Mouse (Mus musculus): Measurements from ENCODE around the gene Ccdc6.
A peak's percentile ranks its signal among the peaks of the same experiment; 100 is the strongest.
"Not testable (repeated sequence)": the region's sequence is repeated elsewhere in the genome, so short reads cannot be mapped to it uniquely, and the experiment has no call there.

Ccdc6 gene

DNA sequence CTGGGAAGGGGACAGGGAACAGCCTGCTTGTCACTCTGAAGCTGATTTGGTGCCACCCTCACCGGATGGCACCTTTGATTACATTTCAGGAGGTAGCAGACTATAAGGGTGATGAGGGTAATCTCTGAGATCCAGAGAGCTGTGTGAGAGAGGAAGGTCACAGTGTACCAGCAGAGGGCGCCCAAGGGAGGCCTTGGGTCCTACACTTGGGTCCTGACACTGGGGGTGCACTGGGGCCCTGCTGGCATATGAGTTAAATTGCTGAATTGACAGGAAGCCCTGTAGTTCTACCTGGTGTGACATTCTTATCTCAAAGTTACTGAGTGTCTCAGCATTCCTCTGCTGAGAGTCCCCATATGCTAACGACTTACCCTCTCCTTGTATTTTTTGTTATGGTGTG lies 76.4 kb downstream of the Ccdc6 start:
- DNase-seq, result peak; percentile 71

DNA sequence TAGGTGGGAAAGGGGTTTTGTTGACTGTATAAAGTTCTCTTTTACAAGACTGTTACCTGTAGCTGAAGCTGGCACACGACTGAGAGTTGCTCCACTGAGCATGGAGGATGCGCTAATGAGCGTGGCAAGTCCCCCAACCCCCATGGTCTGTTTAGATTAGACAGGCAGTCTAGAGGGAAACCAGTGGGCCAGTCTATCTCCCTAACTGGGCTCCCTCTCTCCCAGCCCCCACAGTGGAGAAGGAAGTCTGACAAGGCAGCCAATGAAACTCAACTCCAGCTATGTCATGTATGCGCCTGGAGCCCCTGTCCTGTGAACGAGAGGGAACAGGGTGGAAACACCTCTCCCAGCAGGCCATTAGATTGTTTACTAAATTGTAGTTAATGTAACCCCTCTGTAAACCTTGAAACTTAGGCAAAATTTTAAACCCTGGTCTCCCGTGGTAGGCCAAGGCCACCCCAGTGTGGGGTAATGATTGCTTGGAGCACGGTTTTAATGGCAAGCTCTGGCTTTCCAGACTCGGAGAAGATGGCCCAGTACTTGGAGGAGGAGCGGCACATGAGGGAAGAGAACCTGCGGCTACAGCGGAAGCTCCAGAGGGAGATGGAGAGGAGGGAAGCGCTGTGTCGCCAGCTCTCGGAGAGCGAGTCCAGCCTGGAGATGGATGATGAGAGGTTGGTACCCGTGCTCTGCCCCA lies 77.7 kb downstream of the Ccdc6 start:
- no peak for DNase-seq

DNA sequence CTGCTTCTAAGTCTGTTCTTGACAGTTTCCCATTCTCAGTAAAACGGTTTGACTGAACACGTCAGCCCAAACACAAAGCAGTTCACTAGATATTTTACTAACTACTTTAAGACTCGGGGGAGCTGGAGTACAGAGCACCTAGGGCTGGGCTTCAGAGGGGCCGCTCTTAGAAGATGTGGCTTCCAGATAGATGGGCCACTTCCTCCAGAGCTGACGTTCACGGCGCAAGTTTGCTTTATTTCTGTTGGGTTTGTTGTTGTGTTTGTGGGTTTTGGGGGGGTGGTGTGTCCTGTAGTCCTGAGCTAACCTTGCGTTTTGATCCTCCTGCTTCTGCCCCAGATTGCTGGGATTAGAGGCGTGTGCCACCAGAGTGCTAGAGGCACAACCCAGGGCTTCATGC lies 83.8 kb downstream of the Ccdc6 start:
- no peak for DNase-seq

DNA sequence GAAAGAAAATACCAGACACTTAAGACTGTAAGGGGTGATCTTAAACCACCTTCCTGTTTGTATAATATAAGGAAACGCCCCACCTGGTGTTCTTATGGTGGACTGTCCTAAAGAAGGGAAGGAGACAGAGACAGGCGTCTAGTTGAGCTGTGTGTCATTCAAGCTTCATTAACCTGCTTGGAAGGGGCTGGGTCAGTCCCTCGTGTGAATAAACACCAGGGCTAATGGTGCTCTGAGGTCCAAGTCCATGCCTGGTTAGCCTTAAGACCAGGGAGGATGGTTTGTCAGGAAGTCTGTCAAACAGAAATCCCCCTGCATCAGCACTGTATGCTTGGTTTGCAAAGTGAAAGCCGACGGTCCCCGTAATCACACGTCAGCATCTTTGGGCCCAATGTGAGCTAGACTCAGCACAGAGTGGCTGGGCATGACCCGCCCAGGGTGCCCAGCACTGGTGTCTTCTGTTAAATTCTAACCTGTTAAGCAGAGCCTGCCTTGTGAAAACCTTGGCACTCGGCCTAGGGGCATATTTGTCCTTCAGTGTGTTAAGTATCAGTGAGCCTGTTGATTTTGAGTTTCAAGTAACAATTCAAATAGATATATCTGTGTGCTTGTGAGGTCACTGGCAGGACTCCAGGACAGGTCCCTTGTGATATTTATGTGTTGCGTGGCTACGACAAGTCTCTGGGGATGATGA lies 84.5 kb downstream of the Ccdc6 start:
- DNase-seq, result no peak

DNA sequence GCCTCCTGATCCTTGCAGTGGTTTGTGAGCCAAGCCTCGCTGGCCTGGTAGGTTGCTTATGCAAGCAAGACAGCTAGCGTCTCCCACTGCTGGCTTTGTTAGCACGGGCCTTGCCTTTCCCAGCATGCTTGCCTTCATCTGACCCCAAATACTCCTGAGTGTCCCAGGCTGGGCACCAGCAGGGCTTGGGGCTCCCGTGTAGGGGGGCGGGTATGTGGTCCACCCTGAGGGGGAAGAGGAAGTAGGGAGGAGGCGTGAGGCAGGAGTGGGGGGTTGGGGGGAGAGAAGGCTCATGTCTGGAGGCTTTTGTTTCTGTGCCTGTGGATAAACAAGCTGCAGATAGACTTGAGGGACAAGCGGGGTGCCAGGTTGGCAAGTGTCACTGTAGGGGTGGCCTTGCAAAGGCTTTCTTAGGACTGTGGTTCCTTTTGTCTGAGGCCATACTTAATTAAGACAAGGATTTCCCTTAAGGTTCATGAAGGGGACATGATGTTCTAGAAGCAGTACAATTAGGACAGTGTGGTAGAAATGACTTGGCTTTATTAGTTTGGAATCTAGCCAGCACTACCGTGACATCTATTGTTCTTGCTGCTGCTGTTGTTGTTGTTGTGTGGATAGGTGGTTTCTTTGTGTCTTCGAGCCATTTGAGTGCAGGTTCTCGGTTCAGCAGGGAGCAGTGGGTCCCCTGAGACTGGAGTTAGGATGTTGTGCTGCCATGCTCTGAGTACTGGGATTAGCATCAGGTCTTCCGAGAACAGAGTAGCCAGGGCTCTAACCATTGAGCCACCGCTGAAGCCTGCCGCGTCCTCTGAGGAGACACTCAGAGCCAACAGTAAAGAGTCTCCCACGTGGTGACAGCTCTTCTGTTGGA lies 86.5 kb downstream of the Ccdc6 start:
- DNase-seq, result no peak

DNA sequence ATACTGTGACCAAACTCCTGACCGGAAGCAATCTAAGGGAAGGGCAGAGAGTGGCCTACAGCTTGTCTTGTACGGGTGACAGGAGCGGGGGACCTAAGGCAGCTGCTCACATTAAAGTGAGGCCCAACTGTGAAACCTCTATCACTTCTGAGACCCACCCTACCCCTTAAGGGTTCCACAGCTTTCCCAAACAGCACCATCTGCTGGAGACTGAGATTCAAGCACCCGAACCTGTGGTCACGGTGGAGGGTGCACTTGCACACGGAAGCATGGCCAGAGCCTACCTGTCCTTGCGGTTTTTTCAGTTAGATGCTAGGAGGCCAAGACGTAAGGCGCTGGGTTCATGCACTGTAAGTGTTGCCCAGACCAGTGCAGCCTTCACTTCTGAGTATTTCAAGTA lies 89.2 kb downstream of the Ccdc6 start:
- DNase-seq, result no peak

DNA sequence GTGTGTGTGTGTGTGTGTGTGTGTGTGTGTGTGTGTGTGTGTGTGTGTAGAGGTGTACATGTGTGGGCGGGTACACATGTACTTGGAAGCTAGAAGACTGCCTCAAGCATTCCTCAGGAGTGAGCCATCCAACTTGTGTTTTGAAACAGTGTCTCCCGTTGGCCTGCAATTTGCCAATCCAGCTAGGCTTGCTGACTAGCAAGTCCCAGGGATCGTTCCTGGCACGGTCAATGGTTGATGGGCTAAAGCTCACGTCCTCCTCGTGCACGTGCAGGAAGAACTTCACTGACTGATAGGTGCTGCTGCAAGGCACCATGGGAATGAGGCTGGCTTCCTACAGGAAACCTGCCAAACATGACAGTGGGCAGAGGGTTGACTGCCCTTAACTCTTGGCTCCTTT lies 89.7 kb downstream of the Ccdc6 start:
- no peak for DNase-seq

DNA sequence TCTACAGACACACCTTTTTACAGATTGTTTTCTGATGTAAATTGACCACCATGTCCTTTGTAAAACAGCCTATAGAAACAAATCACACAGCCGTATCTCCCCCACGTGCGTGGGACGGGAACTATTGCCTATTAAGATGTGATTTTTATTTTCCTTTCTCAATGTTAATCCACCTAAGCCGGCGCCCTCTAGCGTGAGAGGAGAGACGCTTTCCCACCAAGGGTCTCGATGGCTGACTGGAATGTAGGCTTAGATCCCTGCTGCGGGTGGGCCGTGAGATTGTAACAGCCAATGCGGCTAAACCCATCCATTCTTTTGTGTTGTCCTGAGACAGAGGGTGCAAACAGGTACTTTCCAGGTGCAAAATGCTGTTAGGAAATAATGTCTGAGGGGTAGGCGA lies 92.9 kb downstream of the Ccdc6 start:
- DNase-seq, result no peak

DNA sequence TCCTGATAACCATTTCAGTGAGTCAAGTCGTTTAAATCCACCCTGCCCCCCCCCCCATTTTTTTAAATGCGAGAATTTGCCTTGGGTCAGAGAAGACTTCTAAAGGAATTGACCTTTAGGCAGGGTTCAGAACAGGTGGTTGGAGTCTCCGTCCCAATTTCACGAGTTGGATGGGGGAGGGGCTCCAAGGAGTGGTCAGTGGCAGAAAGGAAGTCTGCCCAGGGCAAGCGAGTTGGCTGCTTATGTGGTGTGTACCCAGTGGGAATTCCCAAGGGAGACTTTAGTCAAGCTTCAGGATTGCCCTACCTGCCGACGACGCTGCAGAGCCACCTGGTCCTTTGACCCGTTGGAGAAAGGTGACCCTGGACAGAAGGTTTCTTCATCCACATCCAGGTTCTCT lies 97.4 kb downstream of the Ccdc6 start:
- DNase-seq, result no peak

DNA sequence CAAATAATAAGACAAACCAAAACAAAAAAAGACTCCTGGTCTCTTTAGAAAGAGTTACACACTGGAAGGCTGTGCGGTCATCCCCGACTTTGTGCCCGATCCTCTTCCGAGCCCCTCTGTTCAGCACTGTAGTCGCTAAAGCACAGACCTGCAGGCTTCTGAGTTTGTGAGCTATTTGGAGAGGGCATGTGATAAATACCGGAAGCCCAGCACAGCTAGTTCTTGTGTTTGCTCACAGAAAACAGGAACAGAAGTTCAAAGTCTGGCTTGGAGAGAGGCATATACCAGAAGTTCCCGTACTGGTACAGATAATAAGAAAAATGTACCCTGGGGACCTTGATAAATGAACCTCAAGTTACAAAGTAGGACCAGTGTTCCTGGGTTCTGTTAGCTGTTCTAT lies 98.4 kb downstream of the Ccdc6 start:
- DNase-seq, result peak; percentile 17

DNA sequence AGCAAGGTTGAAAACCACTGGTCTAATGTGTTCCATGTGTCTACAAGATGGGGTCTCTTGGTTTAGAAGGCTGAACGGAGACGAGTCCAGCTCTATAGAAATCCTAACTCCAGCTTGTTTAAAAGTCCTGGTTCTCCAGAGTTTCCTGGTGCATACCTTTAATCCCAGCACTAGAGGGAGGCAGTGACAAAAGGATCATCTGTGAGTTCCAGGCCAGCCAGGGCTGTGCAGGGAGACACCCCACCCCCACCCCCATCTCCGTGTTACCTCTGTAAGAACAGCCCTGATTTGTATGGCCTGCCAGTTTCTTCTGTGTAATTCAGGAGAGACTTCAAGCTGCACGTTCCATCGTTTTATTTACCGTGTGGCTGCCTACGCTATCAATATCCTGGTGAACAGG lies 98.9 kb downstream of the Ccdc6 start:
- peak; percentile 69 for DNase-seq

DNA sequence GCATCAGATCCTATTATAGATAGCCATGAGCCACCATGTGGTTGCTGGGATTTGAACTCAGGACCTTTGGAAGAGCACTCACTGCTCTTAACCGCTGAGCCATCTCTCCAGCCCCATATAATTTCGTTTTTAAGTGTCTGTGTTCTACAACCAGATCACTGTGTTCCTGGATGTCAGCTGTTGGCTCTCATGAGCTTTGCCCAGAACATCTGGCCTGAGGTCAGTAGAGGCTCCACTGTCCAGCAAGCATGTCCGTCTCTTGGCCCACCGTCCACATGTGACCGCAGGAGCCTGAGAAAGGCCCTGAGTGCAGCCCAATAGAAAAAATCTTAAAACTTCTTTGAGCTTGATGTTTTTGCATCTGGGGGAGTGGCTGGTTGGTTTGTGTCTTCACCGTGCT lies 99.7 kb downstream of the Ccdc6 start:
- DNase-seq, result no peak

DNA sequence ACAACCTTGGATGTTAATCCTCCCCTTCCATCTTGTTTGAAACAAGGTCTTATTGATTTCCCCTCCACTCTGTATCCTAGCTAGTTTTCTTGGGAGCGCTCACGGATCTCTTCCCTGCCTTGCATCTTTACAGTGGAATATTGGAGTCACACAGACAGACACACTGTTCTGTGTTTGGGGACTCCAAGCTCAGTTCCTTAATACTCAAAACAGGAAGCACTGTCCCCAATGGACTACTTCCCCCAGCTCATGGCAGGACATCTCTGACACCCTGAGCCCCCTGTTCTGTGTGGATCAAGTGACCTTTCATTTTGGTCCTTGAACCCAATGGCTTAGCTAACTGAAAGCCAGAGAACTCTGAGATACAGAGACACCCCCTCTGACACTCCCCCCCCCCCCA lies 100.7 kb downstream of the Ccdc6 start:
- DNase-seq, result no peak

DNA sequence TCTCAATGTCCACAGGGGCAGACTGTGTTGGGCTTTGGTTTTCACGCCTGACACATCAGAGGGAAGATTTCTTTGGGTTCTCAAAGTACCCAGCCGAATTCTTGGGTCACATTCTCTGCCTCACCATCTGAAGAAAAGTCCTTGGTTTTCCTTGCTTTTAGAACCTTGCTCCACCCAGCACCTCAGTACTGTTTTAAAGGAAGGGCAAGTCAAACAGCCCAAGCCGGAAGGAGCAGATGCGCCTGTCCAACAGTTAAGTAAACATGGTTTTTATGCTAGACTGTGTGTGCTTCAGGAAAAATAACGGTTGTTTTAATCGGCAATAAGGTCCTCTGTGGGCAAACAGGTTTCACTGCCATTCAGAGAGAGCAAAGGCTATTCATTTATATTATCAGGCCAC lies 101.1 kb downstream of the Ccdc6 start:
- no peak for DNase-seq

DNA sequence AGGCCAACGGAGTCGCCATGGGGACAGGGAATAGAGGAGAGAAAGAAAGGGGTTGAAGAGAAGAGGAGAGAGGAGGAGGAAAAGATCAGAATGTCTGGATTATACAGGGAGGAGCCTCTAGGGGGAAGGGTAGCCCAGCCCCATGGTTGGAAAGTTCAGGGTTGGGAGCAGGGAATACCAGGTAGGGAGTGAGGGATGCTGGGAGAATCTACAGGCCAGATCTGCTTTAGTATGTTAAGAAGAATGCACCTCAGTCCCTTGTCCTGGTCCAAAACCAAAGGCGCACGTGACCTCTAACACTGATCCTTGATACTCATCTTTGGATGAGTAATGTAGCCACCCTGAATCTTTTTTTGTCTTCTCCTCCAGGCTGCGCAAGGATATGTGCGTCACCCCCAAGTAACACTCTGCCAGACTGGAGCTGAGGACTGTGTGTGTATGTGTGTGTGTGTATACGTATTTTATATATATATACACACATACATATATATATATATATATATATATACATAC lies 102.1 kb downstream of the Ccdc6 start:
- no peak for DNase-seq

DNA sequence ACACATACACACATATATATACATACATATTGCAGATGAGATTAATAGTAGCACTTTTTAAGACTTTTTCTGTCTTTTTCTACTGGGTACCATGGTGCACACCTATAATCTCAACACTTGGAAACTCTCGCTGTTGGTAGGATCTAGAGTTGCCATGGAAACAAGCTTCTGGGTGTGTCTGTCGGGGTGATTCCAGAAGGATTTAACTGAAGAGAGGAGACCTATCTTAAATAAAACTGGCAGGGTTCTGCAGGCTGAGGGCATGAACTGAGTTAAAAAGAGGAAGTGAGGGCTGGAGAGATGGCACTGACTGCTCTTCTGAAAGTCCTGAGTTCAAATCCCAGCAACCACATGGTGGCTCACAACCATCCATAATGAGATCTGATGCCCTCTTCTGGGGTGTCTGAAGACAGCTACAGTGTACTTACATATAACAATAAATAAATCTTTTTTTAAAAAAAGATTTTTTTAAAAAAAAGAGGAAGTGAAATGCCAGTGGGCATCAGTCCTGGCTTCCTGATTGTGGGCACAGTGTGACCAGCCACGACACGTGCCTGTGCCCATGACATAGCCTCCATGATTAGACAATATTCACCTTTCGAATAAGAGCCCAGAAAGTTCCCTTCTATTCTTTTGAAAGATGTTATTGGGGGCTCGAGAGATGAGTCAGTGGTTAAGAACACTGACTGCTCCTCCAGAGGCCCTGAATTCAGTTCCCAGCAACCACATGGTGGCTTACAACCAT lies 102.7 kb downstream of the Ccdc6 start:
- no peak for DNase-seq

DNA sequence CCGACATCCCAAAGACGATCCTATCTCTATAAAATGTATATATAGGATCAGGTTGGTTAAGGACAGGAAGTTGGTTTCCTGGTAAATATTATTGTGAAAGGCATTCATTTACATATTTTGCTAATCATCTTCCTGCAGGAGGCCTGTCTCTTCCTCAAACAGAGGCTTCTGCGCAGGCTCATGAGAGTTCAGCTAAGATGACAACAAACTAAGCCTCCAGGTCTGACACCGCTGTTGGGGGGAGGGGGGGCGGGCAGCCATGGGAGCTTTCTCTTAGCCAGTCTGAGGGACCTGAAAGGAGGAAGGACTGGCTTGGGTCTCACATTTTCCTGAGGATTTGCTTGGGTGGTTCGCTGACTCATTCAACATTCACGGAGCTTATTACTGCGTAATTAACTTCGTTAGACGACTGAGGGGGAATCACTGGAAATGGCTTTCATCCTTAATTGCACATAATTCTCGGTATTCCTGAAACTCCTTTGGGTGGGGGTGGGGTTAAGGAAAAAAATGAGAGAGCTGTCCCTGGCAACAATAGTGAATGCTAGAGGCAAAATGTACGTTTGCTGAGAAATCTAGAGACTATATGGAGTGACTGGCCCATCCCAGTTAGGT lies 104.1 kb downstream of the Ccdc6 start:
- DNase-seq, result no peak

DNA sequence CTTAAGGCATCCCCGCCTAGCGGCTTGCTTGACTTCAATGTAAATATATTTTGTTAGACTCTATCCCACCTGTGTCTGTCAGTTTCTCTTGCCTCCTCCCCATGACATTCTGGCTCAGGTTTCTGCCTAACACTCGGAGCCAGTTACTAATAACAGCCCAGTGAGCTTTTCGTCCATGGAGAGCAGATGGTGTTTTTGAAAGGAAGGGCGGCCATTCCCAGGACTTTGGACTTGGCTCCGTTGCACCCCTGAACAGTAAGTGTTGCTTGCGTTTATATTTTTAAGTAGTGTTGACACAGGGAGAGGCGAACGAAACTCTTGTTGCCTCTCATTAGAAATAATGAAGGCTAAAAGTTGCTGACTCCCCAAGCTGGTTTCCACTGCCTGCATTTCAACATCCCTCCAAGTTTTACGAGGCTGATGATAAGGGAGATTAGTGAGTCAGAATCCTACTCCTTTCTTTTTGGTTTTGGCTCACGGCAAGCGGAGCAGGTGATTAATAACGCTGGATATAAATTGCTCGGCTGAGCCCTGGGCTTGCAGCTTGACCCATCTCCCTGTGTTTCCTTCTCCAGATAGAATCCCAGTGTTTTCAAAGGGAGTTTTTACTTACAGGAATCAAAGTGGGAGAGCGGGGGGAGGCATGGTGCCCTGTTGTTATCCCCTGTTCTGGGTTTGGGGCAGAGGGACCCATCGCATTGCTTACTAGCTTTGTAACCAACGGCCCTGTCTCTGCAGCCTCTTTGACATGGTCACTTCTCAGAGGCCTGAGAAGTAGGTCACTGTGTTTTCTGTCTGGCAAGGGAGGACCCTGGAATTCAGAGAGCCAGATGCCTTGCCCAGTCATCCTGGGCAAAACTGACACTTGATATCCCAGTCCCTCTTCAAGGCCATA lies 107.8 kb downstream of the Ccdc6 start, which contains the start of gene Mrln:
Mrln (plus strand) TSS at position 160 of the 895 bp plus-strand sequence.
- DNase-seq, result peak; percentile 40

DNA sequence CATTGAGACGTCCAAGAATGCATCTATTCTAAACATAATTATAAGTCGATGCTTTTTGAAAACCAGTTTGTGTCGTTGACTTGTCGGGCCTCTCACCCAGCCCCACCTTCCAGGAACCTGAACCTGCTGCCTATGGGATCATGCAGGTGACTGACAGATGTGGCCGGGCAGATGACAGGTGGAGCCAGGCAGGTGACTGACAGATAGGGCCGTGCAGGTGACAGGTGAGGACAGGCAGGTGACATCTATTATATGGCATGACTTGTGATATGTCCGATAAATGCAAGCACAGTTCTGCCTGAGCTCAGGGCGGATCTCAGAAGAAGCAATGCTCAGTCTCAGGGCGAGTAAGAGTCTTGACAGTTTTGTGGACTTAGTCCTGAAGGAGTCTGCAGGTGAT lies 114.4 kb downstream of the Ccdc6 start:
- no peak for DNase-seq

DNA sequence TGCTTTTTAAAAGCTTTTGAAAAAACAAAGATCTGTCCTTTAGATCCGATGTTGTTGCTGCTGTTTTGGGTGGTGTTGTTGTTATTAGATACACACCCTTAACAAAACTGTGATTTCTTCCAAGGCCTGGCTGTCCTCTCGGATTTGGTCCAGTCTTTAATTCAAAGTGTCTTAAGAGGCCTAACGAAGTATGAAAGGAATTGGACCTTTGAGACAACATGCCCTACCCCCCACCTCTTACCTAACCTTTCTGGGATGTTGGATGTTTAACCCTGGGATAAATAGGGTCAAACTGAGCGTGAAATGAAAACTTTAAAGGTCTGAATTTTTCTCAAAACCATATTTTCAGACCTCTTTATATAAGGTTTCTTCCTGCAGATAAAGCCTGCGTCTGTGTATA lies 124.0 kb downstream of the Ccdc6 start:
- no peak for DNase-seq

DNA sequence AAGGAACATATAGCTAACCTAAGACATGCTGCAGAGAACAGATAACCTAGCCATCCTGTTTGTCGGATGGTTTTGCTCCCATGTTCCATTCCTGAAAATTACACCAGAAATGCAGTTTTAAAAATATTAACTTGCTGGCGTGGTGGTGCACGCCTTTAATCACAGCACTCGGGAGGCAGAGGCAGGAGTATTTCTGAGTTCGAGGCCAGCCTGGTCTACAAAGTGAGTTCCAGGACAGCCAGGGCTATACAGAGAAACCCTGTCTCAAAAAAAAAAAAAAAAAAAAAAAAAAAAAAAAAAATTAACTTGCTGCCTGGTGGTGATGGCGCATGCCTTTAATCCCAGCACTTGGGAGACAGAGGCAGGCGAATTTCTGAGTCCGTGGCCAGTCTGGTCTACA lies 125.3 kb downstream of the Ccdc6 start:
- not testable (repeated sequence) for DNase-seq
